Mouse (Mus musculus) ES-Bruce4 (cell line): ENCODE measurements around the gene Iqcf6.

ENCODE experiments used
- CTCF ChIP-seq: IDR thresholded peaks from one replicate; pipeline ENCODE4 v1.8.1; 2011; ENCODE audit warnings: low read depth, low read length
- POLR2A ChIP-seq: IDR thresholded peaks from one replicate; pipeline ENCODE4 v1.8.1; 2011; ENCODE audit warnings: low read length; ENCODE audit not compliant: insufficient read depth

DNA sequence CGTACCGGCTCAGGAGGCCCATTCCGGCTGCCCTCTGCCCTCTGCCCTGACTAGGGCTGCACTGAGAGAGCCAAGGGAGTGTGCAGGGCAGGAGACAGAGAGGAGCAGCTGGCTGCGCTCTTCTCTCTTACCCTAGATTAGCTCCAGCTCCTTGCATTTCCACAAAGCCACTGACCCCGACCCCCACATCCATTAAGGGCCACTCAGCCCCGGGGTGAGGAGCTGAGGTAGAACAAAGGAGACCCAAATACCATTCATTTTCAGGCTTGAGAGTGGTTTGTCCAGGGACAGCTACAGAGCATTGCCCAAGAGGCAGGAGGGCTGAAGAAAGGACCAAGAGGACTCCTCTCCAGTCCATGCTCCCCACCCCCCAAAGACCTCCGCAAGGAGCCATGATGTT, 33.1 kb downstream of the Iqcf6 start:
- TF ChIP-seq CTCF (no peak), POLR2A (no peak)
